Mouse (Mus musculus): ENCODE data around the gene Igsf3. TPM values are rescaled to one million over a fixed set of nuclear protein-coding genes. Genes with fewer than 3 reads are reported as not detected.
A peak's percentile ranks its signal among the peaks of the same experiment; 100 is the strongest.

The Igsf3 gene
- total and polyA plus RNA-seq, 3 experiments = 0.54 to 1.0 (median 0.59) TPM

DNA sequence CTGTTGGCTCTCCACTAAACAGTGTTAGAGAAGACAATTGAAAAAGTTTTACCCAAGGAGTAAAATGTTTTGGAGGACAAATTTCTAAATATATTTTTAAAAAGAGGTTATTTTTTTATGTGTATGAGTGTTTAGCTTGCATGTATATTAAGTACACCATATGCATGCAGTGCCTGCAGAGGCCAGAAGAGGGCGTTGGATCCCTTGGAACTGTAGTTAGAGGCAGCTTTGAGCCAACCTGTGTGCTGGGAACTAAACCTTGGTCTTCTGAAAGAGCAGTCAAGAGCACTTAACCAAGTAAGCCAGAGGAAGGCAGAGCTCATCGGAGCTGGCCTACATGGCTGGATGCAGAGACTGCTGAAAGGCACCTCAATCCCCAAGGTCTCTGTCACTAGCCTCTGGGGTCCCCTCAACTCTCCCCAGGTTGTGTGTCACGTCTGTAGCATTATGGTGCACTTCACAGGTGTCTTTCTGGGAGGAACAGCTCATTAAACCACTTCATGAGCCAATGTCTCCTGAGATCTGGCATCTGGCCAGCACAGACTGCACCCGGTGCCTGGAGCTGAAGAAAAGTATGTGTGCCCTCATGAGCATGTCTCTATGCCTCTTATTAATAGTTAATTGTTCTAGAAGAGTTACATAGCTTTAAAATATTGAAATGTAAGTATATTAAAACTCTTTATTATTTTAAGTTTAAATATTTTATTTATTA, 109.3 kb downstream of the Igsf3 start:
- Histone ChIP-seq H3K9ac (ENCODE audit: insufficient read depth, low read depth) (no peak overlapping the region), H3K27me3 (replicated peaks) (no peaks in the 10 kb centered on the region), H3K79me2 (replicated peaks; ENCODE audit: control insufficient read depth, extremely low read depth, insufficient read depth, poor library complexity, severe bottlenecking) (no peaks in the 10 kb centered on the region), H3K4me3 (replicated peaks in 1 of 3; ENCODE audit: low read depth in 2 of 3, low read length in 2 of 3, poor library complexity in 1 of 3) (no peak overlapping the region), H3K27ac (ENCODE audit: insufficient read depth, low read depth) (no peak overlapping the region), H3K4me2 (ENCODE audit: insufficient read depth, low read depth, poor library complexity, severe bottlenecking) (no peak overlapping the region), H3K9me3 (replicated peaks; ENCODE audit: low read length) (peaks cover 4% of the 10 kb centered on the region), H3K36me3 (replicated peaks in 1 of 2; ENCODE audit: control insufficient read depth in 1 of 2, insufficient read depth in 1 of 2, low read length in 1 of 2) (no peaks in the 10 kb centered on the region), H3K4me1 (ENCODE audit: control insufficient read depth in 1 of 2, insufficient read depth in 2 of 2) (no peaks in the 10 kb centered on the region)
- in situ Hi-C loops (cut with MboI; ENCODE audit: low pct_ligation_motif_present, low pct_unique_long_range_greater_than_20kb, low sequenced_read_pairs) = no loop called here
- dilution Hi-C loops (cut with MboI; ENCODE audit: extremely low pct_ligation_motif_present, extremely low pct_unique_long_range_greater_than_20kb, low sequenced_read_pairs) = no loop called here
- no peak for DNase-seq (ENCODE audit: extremely low read depth)
- 0 out of 4 replicates have a peak, but pooled peaks of 1 of the 2 experiments have one; percentile 11 for TF ChIP-seq CTCF (conservative IDR thresholded peaks at IDR 0.05 in 1 of 2, IDR thresholded peaks at IDR 0.05 in 1 of 2; ENCODE audit: low read depth in 2 of 2, low read length in 2 of 2)
- no peak for TF ChIP-seq UBTF (IDR thresholded peaks at IDR 0.05; ENCODE audit: low read depth, low read length)

DNA sequence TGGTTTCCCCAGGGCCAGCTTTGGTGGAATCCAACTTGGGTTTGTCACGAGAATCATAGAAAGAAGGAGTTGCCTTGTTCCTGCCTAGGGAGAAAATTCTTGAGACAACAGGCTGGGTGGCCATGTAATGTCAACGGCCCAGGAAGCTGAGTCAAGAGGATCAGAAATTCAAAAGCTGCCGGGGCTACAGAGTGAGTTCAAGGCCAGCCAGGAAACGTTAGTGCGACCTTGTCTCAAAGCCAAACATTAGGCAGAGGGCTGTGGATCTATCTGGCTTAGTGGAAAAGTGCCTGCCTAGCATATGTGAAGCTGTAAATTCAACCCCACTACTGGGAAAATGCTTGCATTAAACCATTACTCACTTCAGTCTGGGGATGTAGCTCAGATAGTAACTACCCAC, 110.6 kb downstream of the Igsf3 start:
- dilution Hi-C loops (cut with MboI; ENCODE audit: extremely low pct_ligation_motif_present, extremely low pct_unique_long_range_greater_than_20kb, low sequenced_read_pairs) = no loop called here
- Histone ChIP-seq H3K36me3 (replicated peaks in 1 of 2; ENCODE audit: control insufficient read depth in 1 of 2, insufficient read depth in 1 of 2, low read length in 1 of 2) (no peaks in the 10 kb centered on the region), H3K27me3 (replicated peaks) (peaks cover 4% of the 10 kb centered on the region), H3K4me2 (ENCODE audit: insufficient read depth, low read depth, poor library complexity, severe bottlenecking) (no peak overlapping the region), H3K79me2 (replicated peaks; ENCODE audit: control insufficient read depth, extremely low read depth, insufficient read depth, poor library complexity, severe bottlenecking) (no peaks in the 10 kb centered on the region), H3K27ac (ENCODE audit: insufficient read depth, low read depth) (no peak overlapping the region), H3K4me3 (replicated peaks in 1 of 3; ENCODE audit: low read depth in 2 of 3, low read length in 2 of 3, poor library complexity in 1 of 3) (no peak overlapping the region), H3K9ac (ENCODE audit: insufficient read depth, low read depth) (no peak overlapping the region), H3K4me1 (ENCODE audit: control insufficient read depth in 1 of 2, insufficient read depth in 2 of 2) (no peaks in the 10 kb centered on the region), H3K9me3 (replicated peaks; ENCODE audit: low read length) (peaks cover 4% of the 10 kb centered on the region)
- TF ChIP-seq MAX (IDR thresholded peaks at IDR 0.05; ENCODE audit: low read length) (no peak), PAX5 (IDR thresholded peaks at IDR 0.05; ENCODE audit: low read length) (no peak), USF1 (IDR thresholded peaks at IDR 0.05; ENCODE audit: low read depth, low read length) (no peak), CTCF (conservative IDR thresholded peaks at IDR 0.05 in 1 of 2, IDR thresholded peaks at IDR 0.05 in 1 of 2; ENCODE audit: low read depth in 2 of 2, low read length in 2 of 2) (no peak), USF2 (conservative IDR thresholded peaks at IDR 0.05; ENCODE audit: low read depth, low read length) (no peak), TCF12 (IDR thresholded peaks at IDR 0.05; ENCODE audit: low read depth, low read length) (no peak), RCOR1 (conservative IDR thresholded peaks at IDR 0.05; ENCODE audit: low read depth, low read length) (no peak), SIN3A (IDR thresholded peaks at IDR 0.05; ENCODE audit: low read length) (no peak), ZMIZ1 (IDR thresholded peaks at IDR 0.05; ENCODE audit: low read depth, low read length) (no peak), ZKSCAN1 (IDR thresholded peaks at IDR 0.05; ENCODE audit: borderline replicate concordance, low read depth, low read length) (no peak), JUN (IDR thresholded peaks at IDR 0.05; ENCODE audit: insufficient read depth, low read depth, low read length) (no peak), HCFC1 (IDR thresholded peaks at IDR 0.05; ENCODE audit: low read depth, low read length) (no peak), JUND (conservative IDR thresholded peaks at IDR 0.05; ENCODE audit: low read depth, low read length) (no peak), MEF2A (IDR thresholded peaks at IDR 0.05; ENCODE audit: borderline replicate concordance, low read depth, low read length) (no peak), UBTF (IDR thresholded peaks at IDR 0.05; ENCODE audit: low read depth, low read length) (no peak), CHD2 (IDR thresholded peaks at IDR 0.05; ENCODE audit: low read length) (no peak), BHLHE40 (IDR thresholded peaks at IDR 0.05; ENCODE audit: low read depth, low read length) (no peak), EP300 (IDR thresholded peaks at IDR 0.05; ENCODE audit: low read length) (no peak)
- in situ Hi-C loops (cut with MboI; ENCODE audit: low pct_ligation_motif_present, low pct_unique_long_range_greater_than_20kb, low sequenced_read_pairs) = no loop called here
- DNase-seq (ENCODE audit: extremely low read depth) = no peak
